Mouse (Mus musculus) testis, adult 2 months (tissue): ENCODE measurements around the gene Khdc1a. TPM values are rescaled to one million over a fixed set of nuclear protein-coding genes. Genes with fewer than 3 reads are reported as not detected.
"Not testable (repeated sequence)": the region's sequence is repeated elsewhere in the genome, so short reads cannot be mapped to it uniquely, and the experiment has no call there.

Source experiments
- H3K27ac ChIP-seq: fragments of 200-500 bp; 2 replicates; pipeline ENCODE4 v1.5.1; 2012; ENCODE audit warnings: low read depth, low read length; ENCODE audit not compliant: control insufficient read depth, insufficient read depth
- H3K27me3 ChIP-seq: fragments of 200-500 bp; 2 replicates; pipeline ENCODE4 v1.6.1; 2012; ENCODE audit warnings: mild to moderate bottlenecking, low read length, moderate library complexity; ENCODE audit not compliant: control insufficient read depth, insufficient read depth
- H3K36me3 ChIP-seq: fragments of 200-500 bp; 2 replicates; pipeline ENCODE4 v1.6.1; 2012; ENCODE audit warnings: mild to moderate bottlenecking, low read length; ENCODE audit not compliant: control insufficient read depth, insufficient read depth
- H3K4me1 ChIP-seq: fragments of 200-500 bp; 2 replicates; pipeline ENCODE4 v1.6.1; 2012; ENCODE audit warnings: low read length; ENCODE audit not compliant: control insufficient read depth, insufficient read depth
- H3K4me3 ChIP-seq: fragments of 200-500 bp; 2 replicates; pipeline ENCODE4 v1.5.1; 2012; ENCODE audit warnings: low read depth, mild to moderate bottlenecking, low read length, moderate library complexity, mixed read lengths; ENCODE audit not compliant: control insufficient read depth
- CTCF ChIP-seq: fragments of 200-500 bp; IDR thresholded peaks from 2 replicates; pipeline ENCODE4 v1.5.1; 2012; ENCODE audit warnings: low read depth, mild to moderate bottlenecking, inconsistent platforms, low read length, moderate library complexity; ENCODE audit not compliant: control insufficient read depth, insufficient read depth, insufficient replicate concordance
- POLR2A ChIP-seq: fragments of 200-500 bp; IDR thresholded peaks from 2 replicates; pipeline ENCODE4 v1.6.1; 2012; ENCODE audit warnings: low read depth, mild to moderate bottlenecking, inconsistent platforms, low read length, moderate library complexity; ENCODE audit not compliant: control insufficient read depth
- polyA plus RNA-seq: library from polyadenylated mRNA; depleted of rRNA; stranded (reverse); fragments of >200 nt; gene quantifications from 2 replicates; pipeline ENCODE4 v1.2.3, GENCODE M21; 2012

Gene Khdc1a
- polyA plus RNA-seq, 1 experiment: not detected

GRCm38 (mm10) chr1:21315756-21316155, 33.7 kb upstream of the Khdc1a start:
- Histone ChIP-seq H3K36me3 (no peaks in the 10 kb centered on the region), H3K27ac (no peak overlapping the region), H3K4me1 (no peaks in the 10 kb centered on the region), H3K27me3 (no peaks in the 10 kb centered on the region), H3K4me3 (no peak overlapping the region)
- TF ChIP-seq CTCF: no peak

GRCm38 (mm10) chr1:21316305-21316704, 33.1 kb upstream of the Khdc1a start:
- Histone ChIP-seq H3K27me3 (no peaks in the 10 kb centered on the region), H3K27ac (no peak overlapping the region), H3K36me3 (no peaks in the 10 kb centered on the region), H3K4me1 (no peaks in the 10 kb centered on the region), H3K4me3 (no peak overlapping the region)
- TF ChIP-seq CTCF (no peak), POLR2A (no peak)

- H3K4me1 ChIP-seq: no peaks in the 10 kb centered on the region
- TF ChIP-seq POLR2A (no peak), CTCF (no peak)
- no peaks in the 10 kb centered on the region for H3K36me3 ChIP-seq
- H3K4me3 ChIP-seq: no peak overlapping the region
- H3K27me3 ChIP-seq: no peaks in the 10 kb centered on the region
- no peak overlapping the region for H3K27ac ChIP-seq
Measured at GRCm38 (mm10) chr1:21318202-21318601, 31.2 kb upstream of the Khdc1a start.

- not testable (repeated sequence) for H3K4me1 ChIP-seq, H3K4me3 ChIP-seq, H3K27me3 ChIP-seq, H3K27ac ChIP-seq, H3K36me3 ChIP-seq
Measured at GRCm38 (mm10) chr1:21320271-21320670, 29.2 kb upstream of the Khdc1a start.

GRCm38 (mm10) chr1:21321656-21322055, 27.8 kb upstream of the Khdc1a start:
- Histone ChIP-seq H3K36me3 (no peaks in the 10 kb centered on the region), H3K4me1 (no peaks in the 10 kb centered on the region), H3K27ac (no peak overlapping the region), H3K4me3 (no peak overlapping the region), H3K27me3 (no peaks in the 10 kb centered on the region)
- no peak for TF ChIP-seq POLR2A
- TF ChIP-seq CTCF: no peak

- Histone ChIP-seq H3K4me1 (no peaks in the 10 kb centered on the region), H3K36me3 (no peaks in the 10 kb centered on the region), H3K4me3 (no peak overlapping the region), H3K27me3 (no peaks in the 10 kb centered on the region), H3K27ac (no peak overlapping the region)
- TF ChIP-seq CTCF: no peak
Measured at GRCm38 (mm10) chr1:21323996-21324574, 25.4 kb upstream of the Khdc1a start.

GRCm38 (mm10) chr1:21324633-21325032, 24.8 kb upstream of the Khdc1a start:
- TF ChIP-seq POLR2A: no peak
- no peak for TF ChIP-seq CTCF

GRCm38 (mm10) chr1:21326733-21327132, 22.7 kb upstream of the Khdc1a start:
- Histone ChIP-seq H3K27ac (no peak overlapping the region), H3K4me1 (no peaks in the 10 kb centered on the region), H3K27me3 (no peaks in the 10 kb centered on the region), H3K36me3 (no peaks in the 10 kb centered on the region), H3K4me3 (no peak overlapping the region)
- TF ChIP-seq CTCF (no peak), POLR2A (no peak)

More at GRCm38 (mm10) chr1:21324633-21325032, 24.8 kb upstream of the Khdc1a start:
- H3K4me1 ChIP-seq: no peaks in the 10 kb centered on the region
- no peaks in the 10 kb centered on the region for H3K36me3 ChIP-seq
- H3K27ac ChIP-seq: no peak overlapping the region
- no peak overlapping the region for H3K4me3 ChIP-seq
- H3K27me3 ChIP-seq: no peaks in the 10 kb centered on the region

- not testable (repeated sequence) for H3K27me3 ChIP-seq, H3K4me1 ChIP-seq, H3K36me3 ChIP-seq, H3K27ac ChIP-seq, H3K4me3 ChIP-seq
Measured at GRCm38 (mm10) chr1:21331161-21331560, 18.3 kb upstream of the Khdc1a start.
